Mouse (Mus musculus): ENCODE measurements around the gene Tuba3b.

- no peak for TF ChIP-seq POLR2A (IDR thresholded peaks at IDR 0.05; ENCODE audit: insufficient read depth, low read depth, low read length)
- TF ChIP-seq CTCF (IDR thresholded peaks at IDR 0.05; ENCODE audit: insufficient read depth, low read depth, low read length), result no peak
Measured at GRCm38 (mm10) chr6:145656740-145657591, 41.4 kb downstream of the Tuba3b start.

Measured in olfactory bulb, adult 2 months (tissue).